Mouse (Mus musculus): Measurements from ENCODE around the gene Dda1. TPM values are rescaled to one million over a fixed set of nuclear protein-coding genes. Genes with fewer than 3 reads are reported as not detected.
"Not testable (repeated sequence)": the region's sequence is repeated elsewhere in the genome, so short reads cannot be mapped to it uniquely, and the experiment has no call there.

The Dda1 gene
- polyA plus RNA-seq, 1 experiment, result 45.5 TPM

GRCm38 (mm10) chr8:71505326-71505725, 36.3 kb downstream of the Dda1 start:
- Histone ChIP-seq H3K27ac (ENCODE audit: insufficient read depth, low read depth, low read length) (no peak overlapping the region), H3K4me3 (ENCODE audit: insufficient read depth, low read length) (no peak overlapping the region), H3K4me1 (ENCODE audit: control insufficient read depth, insufficient read depth, low read length) (no peaks in the 10 kb centered on the region)
- TF ChIP-seq POLR2A (IDR thresholded peaks at IDR 0.05; ENCODE audit: borderline replicate concordance, low read depth, low read length) (no peak), CTCF (IDR thresholded peaks at IDR 0.05; ENCODE audit: low read depth, low read length) (no peak)

GRCm38 (mm10) chr8:71505979-71506378, 37.0 kb downstream of the Dda1 start:
- no peaks in the 10 kb centered on the region for H3K4me1 ChIP-seq (ENCODE audit: control insufficient read depth, insufficient read depth, low read length)
- TF ChIP-seq CTCF (IDR thresholded peaks at IDR 0.05; ENCODE audit: low read depth, low read length) (no peak), POLR2A (IDR thresholded peaks at IDR 0.05; ENCODE audit: borderline replicate concordance, low read depth, low read length) (no peak)

GRCm38 (mm10) chr8:71507589-71508104, 38.6 kb downstream of the Dda1 start:
- TF ChIP-seq CTCF (IDR thresholded peaks at IDR 0.05; ENCODE audit: low read depth, low read length) (no peak), POLR2A (IDR thresholded peaks at IDR 0.05; ENCODE audit: borderline replicate concordance, low read depth, low read length) (no peak)
- peak overlapping the region; percentile 45 for H3K4me3 ChIP-seq (ENCODE audit: insufficient read depth, low read length)
- no peak overlapping the region for H3K27ac ChIP-seq (ENCODE audit: insufficient read depth, low read depth, low read length)
- H3K4me1 ChIP-seq (ENCODE audit: control insufficient read depth, insufficient read depth, low read length), result peaks cover 2% of the 10 kb centered on the region; the same call in 1 of the 2 replicates

More at GRCm38 (mm10) chr8:71505979-71506378, 37.0 kb downstream of the Dda1 start:
- Histone ChIP-seq H3K27ac (ENCODE audit: insufficient read depth, low read depth, low read length) (no peak overlapping the region), H3K4me3 (ENCODE audit: insufficient read depth, low read length) (no peak overlapping the region)

GRCm38 (mm10) chr8:71509316-71509715, 40.3 kb downstream of the Dda1 start:
- H3K4me3 ChIP-seq (ENCODE audit: insufficient read depth, low read length), result no peak overlapping the region
- peaks cover 2% of the 10 kb centered on the region; the same call in 1 of the 2 replicates for H3K4me1 ChIP-seq (ENCODE audit: control insufficient read depth, insufficient read depth, low read length)
- TF ChIP-seq CTCF (IDR thresholded peaks at IDR 0.05; ENCODE audit: low read depth, low read length) (no peak), POLR2A (IDR thresholded peaks at IDR 0.05; ENCODE audit: borderline replicate concordance, low read depth, low read length) (no peak)
- H3K27ac ChIP-seq (ENCODE audit: insufficient read depth, low read depth, low read length), result no peak overlapping the region

- Histone ChIP-seq H3K4me1 (ENCODE audit: control insufficient read depth, insufficient read depth, low read length) (peaks cover 2% of the 10 kb centered on the region; the same call in 1 of the 2 replicates), H3K4me3 (ENCODE audit: insufficient read depth, low read length) (no peak within 1 kb of the TSS), H3K27ac (ENCODE audit: insufficient read depth, low read depth, low read length) (no peak within 1 kb of the TSS)
- no peak for TF ChIP-seq POLR2A (IDR thresholded peaks at IDR 0.05; ENCODE audit: borderline replicate concordance, low read depth, low read length)
- no peak for TF ChIP-seq CTCF (IDR thresholded peaks at IDR 0.05; ENCODE audit: low read depth, low read length)
Measured at GRCm38 (mm10) chr8:71511644-71512043, 42.6 kb downstream of the Dda1 start, which contains the start of gene Plvap. TSS of gene Plvap (minus strand) at chr8:71511752.

- Histone ChIP-seq H3K27ac (ENCODE audit: insufficient read depth, low read depth, low read length) (no peak overlapping the region), H3K4me1 (ENCODE audit: control insufficient read depth, insufficient read depth, low read length) (peaks cover 2% of the 10 kb centered on the region; the same call in 1 of the 2 replicates), H3K4me3 (ENCODE audit: insufficient read depth, low read length) (no peak overlapping the region)
- TF ChIP-seq POLR2A (IDR thresholded peaks at IDR 0.05; ENCODE audit: borderline replicate concordance, low read depth, low read length) (no peak), CTCF (IDR thresholded peaks at IDR 0.05; ENCODE audit: low read depth, low read length) (no peak)
Measured at GRCm38 (mm10) chr8:71513018-71513754, 44.2 kb downstream of the Dda1 start.

GRCm38 (mm10) chr8:71515043-71515442, 46.0 kb downstream of the Dda1 start:
- H3K27ac ChIP-seq (ENCODE audit: insufficient read depth, low read depth, low read length), result no peak overlapping the region
- no peak overlapping the region for H3K4me3 ChIP-seq (ENCODE audit: insufficient read depth, low read length)
- H3K4me1 ChIP-seq (ENCODE audit: control insufficient read depth, insufficient read depth, low read length), result peaks cover 2% of the 10 kb centered on the region; the same call in 1 of the 2 replicates
- no peak for TF ChIP-seq CTCF (IDR thresholded peaks at IDR 0.05; ENCODE audit: low read depth, low read length)
- TF ChIP-seq POLR2A (IDR thresholded peaks at IDR 0.05; ENCODE audit: borderline replicate concordance, low read depth, low read length), result no peak

GRCm38 (mm10) chr8:71516786-71517185, 47.8 kb downstream of the Dda1 start:
- H3K4me3 ChIP-seq (ENCODE audit: insufficient read depth, low read length), result no peak overlapping the region
- TF ChIP-seq POLR2A (IDR thresholded peaks at IDR 0.05; ENCODE audit: borderline replicate concordance, low read depth, low read length) (no peak), CTCF (IDR thresholded peaks at IDR 0.05; ENCODE audit: low read depth, low read length) (no peak)
- no peak overlapping the region for H3K27ac ChIP-seq (ENCODE audit: insufficient read depth, low read depth, low read length)
- peaks cover under 1% of the 10 kb centered on the region for H3K4me1 ChIP-seq (ENCODE audit: control insufficient read depth, insufficient read depth, low read length)

- TF ChIP-seq CTCF (IDR thresholded peaks at IDR 0.05; ENCODE audit: low read depth, low read length), result peak; percentile 41; the same call in 1 of the 2 replicates
- not testable (repeated sequence) for H3K27ac ChIP-seq (ENCODE audit: insufficient read depth, low read depth, low read length); H3K4me3 ChIP-seq (ENCODE audit: insufficient read depth, low read length); H3K4me1 ChIP-seq (ENCODE audit: control insufficient read depth, insufficient read depth, low read length)
Measured at GRCm38 (mm10) chr8:71519037-71519825, 50.2 kb downstream of the Dda1 start.
